Mouse (Mus musculus) v-Abl transformed pro-B cells (cell line): Measurements from ENCODE around the gene Lzic.

Experiments used
- in situ Hi-C, 2 experiments: fragments of 400-800 bp; cut with MboI; formaldehyde crosslinking; loops; one replicate each; pipeline ENCODE4 v1.15.1; 2025; ENCODE audit not compliant: unreplicated experiment in 2 of 2

Lzic gene

GRCm38 (mm10) chr4:149518351-149519220, 33.6 kb downstream of the Lzic start:
- in situ Hi-C loops: no loop called here

DNA sequence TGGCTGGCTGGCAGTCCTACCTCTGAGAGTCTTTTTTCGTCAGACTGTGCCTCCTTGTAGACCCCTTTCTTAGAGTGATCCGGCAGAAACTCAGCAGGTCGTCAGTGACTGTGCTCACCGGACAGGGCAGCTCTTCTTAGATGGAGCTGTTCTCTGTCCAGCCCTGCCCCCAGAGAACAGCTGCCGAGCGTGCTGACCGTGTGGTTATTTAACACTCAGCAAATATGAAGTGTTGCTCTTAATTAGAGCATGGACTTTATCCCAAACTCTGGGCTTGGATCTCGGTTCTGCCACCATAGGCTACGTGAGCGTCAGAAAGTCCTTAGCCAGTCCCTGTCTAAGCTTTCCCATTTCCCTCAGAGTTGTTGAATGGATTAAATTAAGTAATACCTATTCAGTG, 36.2 kb downstream of the Lzic start:
- in situ Hi-C loops: no loop called here

- in situ Hi-C loops: no loop called here
Measured at GRCm38 (mm10) chr4:149523961-149524360, 38.9 kb downstream of the Lzic start.

- in situ Hi-C loops: loop anchor here in 1 of 2 experiments (25.0 kb wide), 1 partner anchor 788 kb away; no protein-coding TSS in a partner anchor
Measured at GRCm38 (mm10) chr4:149525170-149525569, 40.1 kb downstream of the Lzic start.

GRCm38 (mm10) chr4:149525811-149526210, 40.8 kb downstream of the Lzic start:
- in situ Hi-C loops: loop anchor here in 1 of 2 experiments (25.0 kb wide), 1 partner anchor 789 kb away; no protein-coding TSS in a partner anchor

DNA sequence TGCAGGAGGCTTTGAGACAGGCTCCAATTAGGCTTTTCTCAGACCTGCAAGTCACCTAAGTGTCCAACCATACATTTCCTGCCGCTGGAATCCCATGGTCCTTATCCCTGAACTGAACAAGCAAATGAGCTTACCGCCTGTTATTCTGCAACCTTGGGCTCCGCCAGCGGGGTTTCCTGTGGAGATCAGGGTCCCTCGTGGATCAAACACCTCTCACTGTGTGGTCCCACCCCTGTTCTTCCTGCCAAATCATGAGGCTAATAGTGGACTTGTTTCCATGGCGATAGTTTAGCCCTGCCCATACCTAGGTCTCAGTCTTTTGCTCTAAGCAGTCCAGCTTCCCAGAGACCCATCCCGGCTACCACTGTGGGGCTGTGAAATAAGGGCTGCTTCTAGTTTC, 41.3 kb downstream of the Lzic start:
- in situ Hi-C loops: loop anchor here in 1 of 2 experiments (25.0 kb wide), 1 partner anchor 789 kb away; no protein-coding TSS in a partner anchor

- in situ Hi-C loops: loop anchor here in 1 of 2 experiments (25.0 kb wide), 1 partner anchor 790 kb away; no protein-coding TSS in a partner anchor
Measured at GRCm38 (mm10) chr4:149527621-149528354, 42.8 kb downstream of the Lzic start.

DNA sequence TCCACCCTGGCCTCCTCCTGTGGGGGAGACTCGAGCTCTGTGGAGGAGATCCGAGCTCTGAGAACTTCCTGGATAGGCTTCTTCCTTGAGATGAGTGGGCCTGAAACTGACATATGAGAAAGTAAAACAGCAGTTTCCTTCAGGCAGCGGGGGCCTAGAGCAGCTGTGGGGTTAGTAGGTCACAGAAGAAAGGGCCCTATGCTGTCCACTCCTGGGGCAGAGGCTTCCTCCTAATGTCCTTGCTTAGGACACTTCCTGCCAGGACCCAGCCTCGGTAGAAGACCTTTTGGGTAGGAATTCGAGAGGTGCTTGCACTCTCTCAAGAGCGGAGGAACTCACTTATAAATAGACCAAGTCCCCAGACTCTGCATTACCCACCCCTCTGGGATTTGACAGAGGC, 44.7 kb downstream of the Lzic start:
- in situ Hi-C loops: loop anchor here in 1 of 2 experiments (25.0 kb wide), 1 partner anchor 792 kb away; no protein-coding TSS in a partner anchor

GRCm38 (mm10) chr4:149539441-149539840, 54.4 kb downstream of the Lzic start:
- in situ Hi-C loops: loop anchor here in 1 of 2 experiments (25.0 kb wide), 1 partner anchor 802 kb away; no protein-coding TSS in a partner anchor

DNA sequence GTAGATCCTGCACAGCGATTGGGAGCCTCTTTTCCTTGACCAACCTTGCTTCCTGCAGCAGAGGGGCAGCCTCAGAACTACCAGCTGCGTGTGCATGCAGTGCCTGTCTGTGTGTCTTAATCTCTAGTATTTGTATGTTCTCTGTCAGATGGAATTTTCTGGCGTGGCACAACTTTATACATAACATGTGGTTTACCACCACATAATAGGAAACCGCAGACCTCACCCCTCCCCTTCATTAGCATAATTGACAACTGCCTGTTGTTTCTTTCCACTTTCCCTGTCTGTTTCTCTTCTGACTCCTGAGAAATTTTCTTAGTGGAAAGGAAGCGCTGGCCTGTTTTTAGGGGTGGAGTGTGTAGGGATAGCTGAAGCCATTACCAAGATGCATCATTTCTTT, 56.9 kb downstream of the Lzic start:
- in situ Hi-C loops: loop anchor here (5.0 to 25.0 kb wide), 6 partner anchors 167 to 805 kb away; no protein-coding TSS in a partner anchor

DNA sequence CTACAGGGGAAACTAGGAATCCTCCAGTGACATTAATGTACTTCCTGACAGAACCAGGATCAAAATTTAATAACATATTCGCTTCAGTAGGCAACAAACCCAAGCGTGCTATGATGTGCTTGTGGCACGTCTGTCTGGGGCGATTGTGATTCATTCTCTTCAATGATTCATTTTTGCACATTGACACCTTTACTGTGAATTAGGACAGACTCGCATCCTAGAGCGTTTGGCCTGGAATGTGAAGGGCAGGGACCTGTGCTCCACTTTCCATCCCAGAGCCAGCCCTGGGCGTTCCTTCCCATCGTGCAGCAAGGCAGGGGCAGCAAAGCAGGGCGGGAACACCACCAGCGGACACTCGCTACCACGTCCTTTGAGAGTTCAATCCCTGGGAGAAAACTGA, 57.4 kb downstream of the Lzic start:
- in situ Hi-C loops: loop anchor here (5.0 to 25.0 kb wide), 6 partner anchors 168 to 805 kb away; no protein-coding TSS in a partner anchor

DNA sequence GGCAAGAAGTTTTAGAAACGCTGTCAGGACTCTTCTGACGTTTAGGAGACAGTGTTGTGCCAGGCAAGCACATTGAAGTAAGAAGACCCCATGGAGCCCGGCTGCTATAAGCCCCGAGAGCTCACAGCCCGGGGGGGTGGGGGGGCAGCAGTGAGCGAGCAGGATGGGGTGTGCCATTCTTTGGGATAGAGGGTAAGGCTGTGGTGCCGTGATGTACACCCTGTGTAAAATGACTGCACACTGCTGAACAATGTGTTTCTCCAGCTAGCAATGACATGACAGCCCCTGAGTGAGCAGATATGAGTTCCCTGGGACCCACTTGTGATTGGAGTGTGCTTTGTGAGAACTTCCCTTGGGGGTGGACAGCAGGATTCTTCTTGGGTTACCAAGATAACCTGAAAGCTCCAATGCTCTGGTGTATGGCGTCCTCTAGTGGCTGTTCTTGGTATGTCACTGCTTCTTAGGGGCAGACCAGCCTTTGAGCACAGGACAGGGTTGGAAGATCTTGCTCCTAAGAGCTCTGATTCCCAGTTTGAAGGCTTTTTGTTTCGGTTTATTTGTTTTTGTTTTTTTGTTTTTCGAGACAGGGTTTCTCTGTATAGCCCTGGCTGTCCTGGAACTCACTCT, 58.0 kb downstream of the Lzic start:
- in situ Hi-C loops: loop anchor here (5.0 to 25.0 kb wide), 6 partner anchors 168 to 806 kb away; no protein-coding TSS in a partner anchor

GRCm38 (mm10) chr4:149544892-149545291, 59.9 kb downstream of the Lzic start:
- in situ Hi-C loops: loop anchor here (5.0 to 25.0 kb wide), 12 partner anchors 62 to 808 kb away; partner anchors contain the start of gene Rbp7 (in 2 of the 2)
